Mouse (Mus musculus) liver, postnatal 0 days (tissue): ENCODE data around the gene Slc44a1.

Source experiments
- CTCF ChIP-seq: sonication (generic); IDR thresholded peaks from 2 replicates; pipeline ENCODE4 v1.5.1; 2016; ENCODE audit warnings: antibody characterized with exemption, low read depth
- EP300 ChIP-seq: IDR thresholded peaks from 2 replicates; pipeline ENCODE4 v1.6.1; 2016; ENCODE audit warnings: antibody characterized with exemption, low read depth, mild to moderate bottlenecking

- TF ChIP-seq CTCF (0 out of 2 replicates have a peak, but pooled peaks have one; percentile 11), EP300 (no peak)
These were observed 22.5 kb downstream of the Slc44a1 start for GRCm38 (mm10) chr4:53462505-53463251.
